Mouse (Mus musculus): Measurements from ENCODE around the gene Arid1b. TPM values are rescaled to one million over a fixed set of nuclear protein-coding genes. Genes with fewer than 3 reads are reported as not detected.

Gene Arid1b
- polyA plus RNA-seq, 1 experiment from 2014 or later, result 46.4 TPM

DNA sequence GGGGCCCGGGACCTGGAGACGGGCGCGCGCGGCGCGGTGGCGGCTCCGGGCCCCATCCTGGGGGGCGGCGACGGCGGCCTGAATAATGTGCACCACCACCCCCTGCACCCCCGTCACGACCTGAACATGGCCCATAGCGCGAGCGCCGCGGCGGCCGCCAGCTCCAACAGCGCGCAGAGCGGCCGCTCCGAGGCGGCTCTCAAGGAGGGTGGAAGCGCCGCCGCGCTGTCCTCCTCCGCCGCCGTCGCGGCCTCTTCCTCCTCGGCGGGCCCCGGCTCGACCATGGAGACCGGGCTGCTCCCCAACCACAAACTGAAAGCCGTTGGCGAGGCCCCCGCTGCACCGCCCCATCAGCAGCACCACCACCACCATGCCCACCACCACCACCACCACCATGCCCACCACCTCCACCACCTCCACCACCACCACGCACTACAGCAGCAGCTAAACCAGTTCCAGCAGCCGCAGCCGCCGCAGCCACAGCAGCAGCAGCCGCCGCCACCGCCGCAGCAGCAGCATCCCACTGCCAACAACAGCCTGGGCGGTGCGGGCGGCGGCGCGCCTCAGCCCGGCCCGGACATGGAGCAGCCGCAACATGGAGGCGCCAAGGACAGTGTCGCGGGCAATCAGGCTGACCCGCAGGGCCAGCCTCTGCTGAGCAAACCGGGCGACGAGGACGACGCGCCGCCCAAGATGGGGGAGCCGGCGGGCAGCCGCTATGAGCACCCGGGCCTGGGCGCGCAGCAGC is 855 bp downstream of the Arid1b start:
- in situ Hi-C loops (cut with MboI; ENCODE audit: low pct_unique_long_range_greater_than_20kb), result loop anchor here (10.0 kb wide), 1 partner anchor 360 kb away; no protein-coding TSS in a partner anchor
- DNase-seq (ENCODE audit: low read depth, low spot score), result no peak
- H3K27me3 ChIP-seq, result no peaks in the 10 kb centered on the region
- POLR2A ChIA-PET, result interaction anchor here (0.6 to 2.0 kb wide), 6 partner anchors 14 to 1439 kb away, joined by 3 to 11 read pairs (median 6); no protein-coding TSS in a partner anchor
- CTCF ChIA-PET, result no interaction called here
- ATAC-seq, result peak; percentile 19
- no peak for TF ChIP-seq CTCF (IDR thresholded peaks at IDR 0.05)

GRCm38 (mm10) chr17:4995561-4996051 is 1.5 kb downstream of the Arid1b start:
- ATAC-seq, result peak; percentile 10
- ChIA-PET POLR2A (interaction anchor here (0.9 to 2.0 kb wide), 4 partner anchors 14 to 359 kb away, joined by 3 to 6 read pairs (median 4); no protein-coding TSS in a partner anchor), CTCF (no interaction called here)
- TF ChIP-seq CTCF (IDR thresholded peaks at IDR 0.05), result no peak
- in situ Hi-C loops (cut with MboI; ENCODE audit: low pct_unique_long_range_greater_than_20kb), result loop anchor here (10.0 kb wide), 1 partner anchor 361 kb away; no protein-coding TSS in a partner anchor
- DNase-seq (ENCODE audit: low read depth, low spot score), result no peak
- no peaks in the 10 kb centered on the region for H3K27me3 ChIP-seq

DNA sequence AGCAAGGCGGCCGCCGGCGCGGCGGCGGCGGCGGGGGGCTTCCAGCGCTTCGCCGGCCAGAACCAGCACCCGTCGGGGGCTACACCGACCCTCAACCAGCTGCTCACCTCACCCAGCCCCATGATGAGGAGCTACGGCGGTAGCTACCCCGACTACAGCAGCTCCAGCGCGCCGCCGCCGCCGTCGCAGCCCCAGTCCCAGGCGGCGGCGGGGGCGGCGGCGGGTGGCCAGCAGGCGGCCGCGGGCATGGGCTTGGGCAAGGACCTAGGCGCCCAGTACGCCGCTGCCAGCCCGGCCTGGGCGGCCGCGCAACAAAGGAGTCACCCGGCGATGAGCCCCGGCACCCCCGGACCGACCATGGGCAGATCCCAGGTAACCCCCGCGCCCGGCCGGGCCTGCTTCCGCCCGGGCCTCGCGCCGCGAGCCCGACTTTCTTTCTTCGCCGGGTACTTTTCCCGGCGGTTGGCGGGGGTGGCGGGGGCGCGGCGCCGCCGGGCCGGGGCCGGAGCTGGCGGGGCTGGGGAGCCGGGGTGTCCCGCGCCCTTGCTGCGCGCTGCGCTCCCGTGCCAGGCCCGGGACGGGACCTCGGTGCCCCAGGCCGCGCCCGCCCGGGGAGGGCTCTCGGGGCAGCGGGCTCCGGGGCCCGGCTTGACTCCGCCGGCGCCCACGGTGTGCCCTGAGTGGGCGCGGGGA is 2.1 kb downstream of the Arid1b start:
- in situ Hi-C loops (cut with MboI; ENCODE audit: low pct_unique_long_range_greater_than_20kb), result loop anchor here (10.0 kb wide), 1 partner anchor 361 kb away; no protein-coding TSS in a partner anchor
- DNase-seq (ENCODE audit: low read depth, low spot score) (no peak), ATAC-seq (no peak)
- ChIA-PET CTCF (no interaction called here), POLR2A (interaction anchor here (0.6 to 2.0 kb wide), 7 partner anchors 15 to 672 kb away, joined by 3 to 6 read pairs (median 4); no protein-coding TSS in a partner anchor)
- H3K27me3 ChIP-seq, result no peaks in the 10 kb centered on the region
- TF ChIP-seq CTCF (IDR thresholded peaks at IDR 0.05), result peak; percentile 47

DNA sequence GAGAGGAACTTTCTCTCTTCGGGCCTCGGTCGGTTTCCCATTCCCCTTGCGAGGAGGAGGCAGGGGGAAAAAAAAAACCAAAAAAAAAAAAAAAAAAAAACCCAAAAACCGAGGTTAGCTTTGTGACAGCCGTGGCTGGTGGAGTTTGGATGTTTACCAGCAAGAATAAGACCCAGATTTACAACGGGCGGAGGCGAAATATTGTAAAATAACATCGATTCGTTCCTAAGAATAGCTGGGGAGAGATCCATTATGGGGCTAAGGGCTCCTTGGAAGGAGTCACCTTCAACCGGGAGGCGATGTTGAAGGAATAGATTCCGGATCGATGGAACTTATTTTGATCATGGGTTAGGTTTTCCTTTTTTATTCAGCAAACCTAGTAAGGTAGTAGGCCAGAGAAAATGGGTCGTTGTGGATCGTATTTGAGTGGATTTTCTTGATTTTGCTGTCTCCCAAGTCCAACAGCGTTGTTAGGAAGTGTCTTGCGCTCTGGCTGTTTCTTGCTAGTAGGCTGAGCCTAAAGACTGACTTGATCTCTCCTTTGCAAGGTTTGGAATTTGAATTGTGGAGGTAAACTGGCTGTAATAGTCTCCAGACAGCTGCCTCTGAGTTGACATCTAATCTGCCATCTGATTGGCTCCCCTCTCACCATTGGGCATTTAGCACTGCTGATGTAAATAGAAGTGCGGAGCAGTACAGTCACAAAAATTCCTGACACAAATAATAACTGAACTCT is 2.9 kb downstream of the Arid1b start:
- POLR2A ChIA-PET, result interaction anchor here (0.5 to 2.0 kb wide), 9 partner anchors 13 to 673 kb away, joined by 3 to 6 read pairs (median 4); no protein-coding TSS in a partner anchor
- peak; percentile 56 for DNase-seq (ENCODE audit: low read depth, low spot score)
- CTCF ChIA-PET, result interaction anchor here (1.1 to 2.5 kb wide), 2 partner anchors 21 to 65 kb away, joined by 3 to 7 read pairs; no protein-coding TSS in a partner anchor

DNA sequence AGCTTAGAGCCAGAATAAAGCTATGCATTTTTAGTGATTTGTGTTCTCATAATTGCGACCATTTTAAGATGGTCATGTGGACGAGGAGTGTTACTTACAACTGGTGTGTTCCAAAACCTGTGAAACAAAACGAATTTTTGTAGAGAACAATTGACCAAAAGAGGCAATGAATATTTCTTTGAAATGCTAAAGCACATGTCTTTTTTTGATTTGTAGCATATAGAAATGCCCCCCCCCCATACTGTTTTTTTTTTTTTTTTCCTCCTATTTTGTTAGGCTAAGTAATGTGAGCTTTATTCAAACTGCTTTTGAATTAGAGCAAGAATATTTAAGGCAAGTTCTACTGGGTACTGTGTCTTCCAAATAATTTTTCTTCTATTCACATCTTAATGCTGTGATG is 3.8 kb downstream of the Arid1b start:
- in situ Hi-C loops (cut with MboI; ENCODE audit: low pct_unique_long_range_greater_than_20kb), result loop anchor here (10.0 kb wide), 1 partner anchor 363 kb away; no protein-coding TSS in a partner anchor
- no peak for DNase-seq (ENCODE audit: low read depth, low spot score)
- no peak for ATAC-seq
- ChIA-PET POLR2A (interaction anchor here (0.5 to 1.5 kb wide), 7 partner anchors 12 to 833 kb away, joined by 3 to 8 read pairs (median 4); no protein-coding TSS in a partner anchor), CTCF (interaction anchor here (0.9 to 2.5 kb wide), 3 partner anchors 20 to 64 kb away, joined by 3 to 7 read pairs (median 3); no protein-coding TSS in a partner anchor)
- TF ChIP-seq CTCF (IDR thresholded peaks at IDR 0.05), result no peak
- no peaks in the 10 kb centered on the region for H3K27me3 ChIP-seq

More for the DNA sequence above, 2.9 kb downstream of the Arid1b start:
- in situ Hi-C loops (cut with MboI; ENCODE audit: low pct_unique_long_range_greater_than_20kb), result loop anchor here (10.0 kb wide), 1 partner anchor 362 kb away; no protein-coding TSS in a partner anchor
- H3K27me3 ChIP-seq, result no peaks in the 10 kb centered on the region
- TF ChIP-seq CTCF (IDR thresholded peaks at IDR 0.05), result no peak
- peak; percentile 40 for ATAC-seq

GRCm38 (mm10) chr17:4999256-4999655 is 5.1 kb downstream of the Arid1b start:
- H3K27me3 ChIP-seq, result no peaks in the 10 kb centered on the region
- ATAC-seq (no peak), DNase-seq (ENCODE audit: low read depth, low spot score) (no peak)
- in situ Hi-C loops (cut with MboI; ENCODE audit: low pct_unique_long_range_greater_than_20kb), result loop anchor here (10.0 kb wide), 1 partner anchor 364 kb away; no protein-coding TSS in a partner anchor
- ChIA-PET CTCF (interaction anchor here (0.9 to 2.5 kb wide), 3 partner anchors 15 to 359 kb away, joined by 3 to 7 read pairs (median 3); no protein-coding TSS in a partner anchor), POLR2A (no interaction called here)
- TF ChIP-seq CTCF (IDR thresholded peaks at IDR 0.05), result no peak

DNA sequence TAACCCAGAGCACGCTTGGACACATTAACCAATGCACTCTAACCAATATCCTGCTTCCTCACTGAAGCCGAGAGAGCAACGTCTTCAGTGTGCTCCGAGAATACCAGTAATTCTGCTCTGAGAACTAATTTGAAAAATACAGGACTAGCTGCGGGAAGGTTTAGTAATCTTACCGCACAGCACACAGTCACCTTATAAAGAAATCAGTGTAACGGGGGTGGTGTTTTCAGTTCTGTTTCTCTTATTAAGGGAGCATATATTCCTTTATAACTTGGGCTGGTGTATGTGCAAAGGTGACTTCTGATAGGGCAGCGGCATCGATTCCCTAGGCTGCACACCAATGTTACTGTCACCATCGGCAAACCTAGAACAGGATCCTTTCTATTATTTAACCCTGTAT is 5.9 kb downstream of the Arid1b start:
- CTCF ChIA-PET, result no interaction called here
- no peaks in the 10 kb centered on the region for H3K27me3 ChIP-seq
- POLR2A ChIA-PET, result no interaction called here
- DNase-seq (ENCODE audit: low read depth, low spot score) (no peak), ATAC-seq (no peak)
- no peak for TF ChIP-seq CTCF (IDR thresholded peaks at IDR 0.05)
- in situ Hi-C loops (cut with MboI; ENCODE audit: low pct_unique_long_range_greater_than_20kb), result loop anchor here (5.0 kb wide), 1 partner anchor 47 kb away; no protein-coding TSS in a partner anchor

- no peak for TF ChIP-seq CTCF (IDR thresholded peaks at IDR 0.05)
- POLR2A ChIA-PET, result interaction anchor here (0.6 to 1.4 kb wide), 2 partner anchors 10 to 130 kb away, joined by 5 to 8 read pairs; no protein-coding TSS in a partner anchor
Measured at GRCm38 (mm10) chr17:5000871-5001270, 6.7 kb downstream of the Arid1b start.

GRCm38 (mm10) chr17:5001531-5002131 is 7.5 kb downstream of the Arid1b start:
- in situ Hi-C loops (cut with MboI; ENCODE audit: low pct_unique_long_range_greater_than_20kb), result loop anchor here (5.0 kb wide), 1 partner anchor 46 kb away; no protein-coding TSS in a partner anchor
- H3K27me3 ChIP-seq, result no peaks in the 10 kb centered on the region
- no peak for ATAC-seq
- CTCF ChIA-PET, result interaction anchor here (1.0 kb wide), 1 partner anchor 95 kb away, joined by 3 read pairs; no protein-coding TSS in a partner anchor
- POLR2A ChIA-PET, result interaction anchor here (0.6 to 1.4 kb wide), 2 partner anchors 9 to 129 kb away, joined by 5 to 8 read pairs; no protein-coding TSS in a partner anchor
- no peak for DNase-seq (ENCODE audit: low read depth, low spot score)
- TF ChIP-seq CTCF (IDR thresholded peaks at IDR 0.05), result no peak

More at GRCm38 (mm10) chr17:5000871-5001270, 6.7 kb downstream of the Arid1b start:
- CTCF ChIA-PET, result interaction anchor here (0.6 to 1.0 kb wide), 2 partner anchors 94 to 184 kb away, joined by 3 read pairs; no protein-coding TSS in a partner anchor
- in situ Hi-C loops (cut with MboI; ENCODE audit: low pct_unique_long_range_greater_than_20kb), result loop anchor here (5.0 kb wide), 1 partner anchor 46 kb away; no protein-coding TSS in a partner anchor
- no peak for DNase-seq (ENCODE audit: low read depth, low spot score)
- no peaks in the 10 kb centered on the region for H3K27me3 ChIP-seq
- ATAC-seq, result no peak
